Mouse (Mus musculus): ENCODE measurements around the gene Actrt2. TPM values are rescaled to one million over a fixed set of nuclear protein-coding genes. Genes with fewer than 3 reads are reported as not detected.

The Actrt2 gene
- not detected for total RNA-seq (2023)

DNA sequence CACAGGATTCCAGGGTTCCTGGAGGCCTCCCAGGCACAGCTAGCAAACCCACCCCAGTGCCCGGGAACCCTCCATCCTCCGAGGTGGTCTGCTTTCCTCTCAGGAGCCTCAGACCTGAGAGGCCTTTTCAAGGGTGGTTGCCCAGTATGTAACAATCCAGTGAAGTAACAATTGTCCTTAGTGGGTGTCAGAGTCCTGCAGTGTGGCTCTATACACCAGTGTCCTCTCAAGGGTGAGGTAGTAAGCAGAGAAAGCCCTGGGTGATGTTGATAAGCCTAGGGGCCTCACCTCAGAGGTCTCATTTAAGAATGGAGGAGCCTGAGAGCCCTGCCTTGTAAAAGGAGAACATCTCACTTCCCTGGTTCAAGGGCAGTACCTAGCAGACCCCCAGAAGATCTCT, at the start of gene Actrt2:
TSS of gene Actrt2 (minus strand) at position 101 of the 400 bp plus-strand sequence.

GRCm38 (mm10) chr4:154636721-154637311, 30.9 kb downstream of the Actrt2 start, which contains the start of gene Prdm16:
Gene Prdm16, minus strand, starts transcription at chr4:154636873.

Other genes starting within 250 kb of the Actrt2 start
- 1 to 10 TPM in 1 of 2 experiments, under 1 TPM in 1; 0.93 to 1.7 TPM for gene Prdm16, start 31.0 kb downstream of the Actrt2 start, total RNA-seq (2023)
- not detected for gene Ttc34, start 169.6 kb upstream of the Actrt2 start, total RNA-seq (2023)
- gene Mmel1, start 201.7 kb upstream of the Actrt2 start, total RNA-seq (2023): under 1 TPM in 1 of 2 experiments, not detected in 1; 0.24 TPM
- gene Fam213b, start 231.3 kb upstream of the Actrt2 start, total RNA-seq (2023): 1 to 10 TPM; 1.9 to 2.5 TPM